ENCODE assay signal across 10 mouse cellular contexts in the genomic region with DNA sequence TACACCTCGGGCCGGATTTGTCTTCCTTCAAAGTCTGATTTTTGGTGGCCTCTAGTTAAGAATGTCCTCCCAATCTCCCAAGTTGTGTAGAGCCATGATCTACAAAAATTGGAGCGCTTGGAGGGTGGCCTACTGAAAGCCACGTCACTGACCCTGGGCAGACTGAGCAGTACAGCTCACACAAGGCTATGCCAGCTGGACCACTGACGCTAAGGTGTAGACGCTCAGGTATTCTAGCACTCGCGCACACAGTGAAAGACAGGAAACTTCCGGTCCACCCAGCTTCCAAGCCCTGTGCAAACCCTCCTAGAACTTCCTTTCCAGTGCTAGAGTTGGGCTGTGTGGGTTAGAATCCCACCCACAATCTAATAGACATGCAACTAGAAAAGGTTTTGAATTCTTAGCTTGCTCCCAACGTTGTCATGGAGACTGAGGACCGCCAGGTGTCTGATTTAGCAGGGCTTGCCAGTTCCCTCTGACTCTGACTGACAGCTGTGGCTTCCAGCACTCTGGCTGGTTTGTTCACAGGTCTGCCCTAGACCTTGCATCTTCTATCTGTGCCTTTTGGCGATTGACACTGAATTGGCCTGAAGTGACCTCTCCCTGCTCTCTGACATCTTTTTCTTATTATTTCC. TPM values are rescaled to one million over a fixed set of nuclear protein-coding genes. Genes with fewer than 3 reads are reported as not detected.
A peak's percentile ranks its signal among the peaks of the same experiment; 100 is the strongest.
DNase-seq lines count a peak whose midpoint lies in the region; ATAC-seq and TF ChIP-seq lines count a peak whose summit lies in the region.
"Had no signal": no experiment of that assay in that cellular context is flagged by ENCODE, and none has a peak within 500 bp of the region (broad histone marks: within the 10 kb centered on the region; RNA-seq: fewer than 3 reads in every experiment).

No protein-coding gene starts in this region.

- H3K4me1 ChIP-seq in embryonic facial prominence, embryonic 14.5 days (ENCODE audit: control insufficient read depth, insufficient read depth, low read length), result no peaks in the 10 kb centered on the region
- no peaks in the 10 kb centered on the region for H3K4me1 ChIP-seq in neural tube, embryonic 14.5 days (ENCODE audit: control insufficient read depth, insufficient read depth, low read length)
- no peaks in the 10 kb centered on the region; the same call in 1 of the 2 replicates for H3K4me1 ChIP-seq in kidney, adult 2 months (ENCODE audit: control insufficient read depth, insufficient read depth, low read length)
- H3K4me1 ChIP-seq: heart, embryonic 10.5 days had no signal

- 62% methylated on average over 12 of the region's 12 CpGs for WGBS in embryonic facial prominence, embryonic 14.5 days
- WGBS in neural tube, embryonic 14.5 days, result 75% methylated on average over 12 of the region's 12 CpGs
- 78% methylated on average over 12 of the region's 12 CpGs for WGBS in kidney, adult 2 months

- no peak for TF ChIP-seq CTCF in kidney, adult 2 months (conservative IDR thresholded peaks at IDR 0.05; ENCODE audit: insufficient read depth, insufficient read length, low read depth, low read length)

- H3K27ac ChIP-seq in embryonic facial prominence, embryonic 14.5 days (replicated peaks; ENCODE audit: low read depth, low read length), result no peak overlapping the region
- no peak overlapping the region for H3K27ac ChIP-seq in neural tube, embryonic 14.5 days (ENCODE audit: low read depth, low read length)
- no peak overlapping the region for H3K27ac ChIP-seq in kidney, adult 2 months (ENCODE audit: insufficient read depth, low read depth, low read length)
- H3K27ac ChIP-seq: heart, embryonic 10.5 days had no signal

- no peaks in the 10 kb centered on the region for H3K9me3 ChIP-seq in embryonic facial prominence, embryonic 14.5 days (ENCODE audit: control insufficient read depth, low read length)
- H3K9me3 ChIP-seq in neural tube, embryonic 14.5 days (ENCODE audit: control insufficient read depth, low read length), result no peaks in the 10 kb centered on the region
- H3K9me3 ChIP-seq: G1E; heart, embryonic 10.5 days had no signal

- intact Hi-C loops in left cerebral cortex, postnatal 25 days (cut with DNase I), result loop anchor here (2.0 kb wide), 1 partner anchor 162 kb away; no protein-coding TSS in a partner anchor

- no peak overlapping the region for H3K4me2 ChIP-seq in embryonic facial prominence, embryonic 14.5 days (ENCODE audit: low read depth, low read length)
- no peak overlapping the region for H3K4me2 ChIP-seq in neural tube, embryonic 14.5 days (ENCODE audit: low read depth, low read length)

- ATAC-seq in embryonic facial prominence, embryonic 14.5 days (ENCODE audit: low read depth), result peak; percentile 38; the same call in 1 of the 2 replicates
- peak; percentile 53; the same call in 1 of the 2 replicates for ATAC-seq in neural tube, embryonic 14.5 days (ENCODE audit: low read depth)
- ATAC-seq in megakaryocyte progenitor cell, adult 5-6 weeks (replicated peaks; ENCODE audit: poor library complexity), result no peak

- H3K27me3 ChIP-seq in embryonic facial prominence, embryonic 14.5 days (replicated peaks; ENCODE audit: control insufficient read depth, insufficient read depth, low read length), result no peaks in the 10 kb centered on the region
- H3K27me3 ChIP-seq in neural tube, embryonic 14.5 days (ENCODE audit: control insufficient read depth, insufficient read depth, low read length), result no peaks in the 10 kb centered on the region
- no peaks in the 10 kb centered on the region for H3K27me3 ChIP-seq in kidney, adult 2 months (replicated peaks; ENCODE audit: control insufficient read depth, insufficient read depth, low read length)

- 0 out of 2 replicates have a peak overlapping the region, but pooled peaks have one; percentile 10 for H3K9ac ChIP-seq in embryonic facial prominence, embryonic 14.5 days (ENCODE audit: low read depth, low read length)
- H3K9ac ChIP-seq in neural tube, embryonic 14.5 days (replicated peaks; ENCODE audit: low read depth, low read length), result no peak overlapping the region

- DNase-seq in left cerebral cortex, postnatal 25 days (ENCODE audit: low spot score in 2 of 2), result peak; percentile 9 to 22
- no peak for DNase-seq in left cerebral cortex, adult 11 months (ENCODE audit: low spot score)
- no peak for DNase-seq in embryonic facial prominence, embryonic 14.5 days (ENCODE audit: low spot score)
- peak; percentile 22 for DNase-seq in induced T-regulatory cell, adult 2 months (ENCODE audit: low read depth)
- no peak for DNase-seq in spleen, adult 12 weeks (ENCODE audit: low spot score)
- no peak for DNase-seq in kidney, adult 2 months

- no peak overlapping the region for H3K4me3 ChIP-seq in embryonic facial prominence, embryonic 14.5 days (ENCODE audit: low read depth, low read length)
- no peak overlapping the region for H3K4me3 ChIP-seq in neural tube, embryonic 14.5 days (ENCODE audit: low read depth, low read length)
- no peak overlapping the region for H3K4me3 ChIP-seq in kidney, adult 2 months (ENCODE audit: insufficient read depth, low read depth, low read length)
- H3K4me3 ChIP-seq: heart, embryonic 10.5 days had no signal

- no peaks in the 10 kb centered on the region for H3K36me3 ChIP-seq in embryonic facial prominence, embryonic 14.5 days (ENCODE audit: control insufficient read depth, insufficient read depth, low read length)
- no peaks in the 10 kb centered on the region for H3K36me3 ChIP-seq in neural tube, embryonic 14.5 days (ENCODE audit: control insufficient read depth, insufficient read depth, low read length)
- H3K36me3 ChIP-seq in kidney, adult 2 months (ENCODE audit: control insufficient read depth, insufficient read depth, low read length), result no peaks in the 10 kb centered on the region
- H3K36me3 ChIP-seq: G1E; heart, embryonic 10.5 days had no signal

- no peak for TF ChIP-seq POLR2A in kidney, adult 2 months (IDR thresholded peaks at IDR 0.05; ENCODE audit: low read depth, low read length)

RNA-seq across cellular contexts. Expression of a gene that starts 44.6 kb away (rescaled TPM):
- 10 to 100 TPM; 35.1 to 35.4 TPM for total RNA-seq in left cerebral cortex, postnatal 25 days (2021)
- 14.9 and 16.7 TPM in 2 replicates for polyA plus RNA-seq in embryonic facial prominence, embryonic 14.5 days (2014; fragmentation: Nextera tagmentation; extraction: Ambion mirVana)
- polyA plus RNA-seq in neural tube, embryonic 14.5 days (2014; fragmentation: Nextera tagmentation; extraction: Ambion mirVana), result 35.7 and 44.3 TPM in 2 replicates
- 34.4 and 35.4 TPM in 2 replicates for polyA plus RNA-seq in kidney, adult 2 months (2012; rRNA removed)
- total RNA-seq in megakaryocyte progenitor cell, adult 5-6 weeks (2015), result 40.7 and 44.9 TPM in 2 replicates
- total RNA-seq in megakaryocyte progenitor cell, adult 5-6 weeks (2017), result 14.2 and 15.6 TPM in 2 replicates
- polyA plus RNA-seq: G1E had no signal

Comparison
In these comparisons a context has a peak if more than half of its experiments do, and no peak if none do; other contexts are left out.
1. DNase-seq: peak in left cerebral cortex, postnatal 25 days (2 of 2) and induced T-regulatory cell, adult 2 months (single experiment); none in left cerebral cortex, adult 11 months (single experiment), embryonic facial prominence, embryonic 14.5 days (single experiment), spleen, adult 12 weeks (single experiment) and kidney, adult 2 months (single experiment).